Mouse (Mus musculus) 3T3-L1 (cell line): ENCODE data around the gene Gipc3.

Source experiments
- DNase-seq: peaks from one replicate; pipeline ENCODE4 v3.0.0-alpha.2; 2015; ENCODE audit warnings: low read depth, low spot score

The Gipc3 gene

DNA sequence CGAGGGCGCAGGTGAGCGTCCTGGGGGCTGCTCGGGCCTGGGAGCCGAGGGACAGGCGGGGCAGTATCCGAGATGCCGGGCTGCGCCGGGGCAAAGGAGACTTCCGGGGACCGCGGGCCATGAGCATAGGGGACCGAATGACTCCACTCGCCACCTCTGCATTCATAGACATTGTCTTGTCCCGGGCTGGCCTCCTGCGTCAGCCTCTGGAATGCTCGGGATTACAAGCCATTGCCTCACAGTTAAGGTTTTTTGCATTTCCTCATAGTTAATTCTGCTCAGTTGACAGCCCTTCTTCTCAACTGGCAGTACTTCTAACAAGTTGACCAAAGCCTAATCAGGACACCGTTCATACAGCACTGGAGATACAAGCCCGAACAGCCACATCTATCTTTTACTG, 21.6 kb downstream of the Gipc3 start:
- DNase-seq = peak; percentile 55

DNA sequence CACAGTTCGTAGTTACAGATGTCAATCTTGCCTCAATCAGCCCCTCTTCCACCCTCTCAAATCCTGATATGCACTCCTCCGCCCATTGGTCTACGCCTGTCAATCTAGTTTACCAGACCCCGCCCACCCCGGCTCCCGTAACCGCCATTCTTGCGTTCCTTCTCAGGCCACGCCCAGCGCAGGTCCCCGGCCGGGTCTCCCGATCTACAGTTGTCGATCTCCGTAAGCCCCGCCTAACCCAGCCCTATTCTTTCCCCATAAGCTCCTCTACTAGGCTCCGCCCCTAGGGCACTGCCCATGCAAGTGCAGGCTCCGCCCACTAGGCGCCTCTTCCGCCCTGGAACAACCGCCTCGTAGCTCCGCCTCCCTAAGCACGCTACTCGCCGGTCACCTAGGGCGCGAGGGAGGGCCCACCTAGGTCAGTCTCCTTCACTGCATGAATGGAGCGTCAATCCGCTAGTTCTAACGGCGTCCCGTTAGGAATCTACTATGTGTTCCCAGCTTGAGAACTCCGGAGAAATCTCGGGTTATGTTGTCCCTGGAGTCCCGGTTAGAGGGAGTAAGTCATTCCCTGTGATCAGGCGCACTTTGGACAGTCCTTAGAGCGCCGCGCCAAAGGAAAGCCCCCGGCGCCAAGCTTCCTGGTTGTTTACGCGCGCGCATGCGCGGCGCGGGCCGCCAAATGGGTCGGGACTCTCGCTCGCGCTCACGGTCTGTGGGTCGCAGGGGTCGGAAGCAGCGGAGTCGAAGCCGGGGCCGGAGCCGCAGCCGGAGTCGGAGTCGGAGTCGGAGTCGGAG, 22.3 kb downstream of the Gipc3 start, which contains the start of gene Cactin:
Cactin (plus strand) TSS at position 554 of the 798 bp plus-strand sequence.
- DNase-seq = peak; percentile 100

DNA sequence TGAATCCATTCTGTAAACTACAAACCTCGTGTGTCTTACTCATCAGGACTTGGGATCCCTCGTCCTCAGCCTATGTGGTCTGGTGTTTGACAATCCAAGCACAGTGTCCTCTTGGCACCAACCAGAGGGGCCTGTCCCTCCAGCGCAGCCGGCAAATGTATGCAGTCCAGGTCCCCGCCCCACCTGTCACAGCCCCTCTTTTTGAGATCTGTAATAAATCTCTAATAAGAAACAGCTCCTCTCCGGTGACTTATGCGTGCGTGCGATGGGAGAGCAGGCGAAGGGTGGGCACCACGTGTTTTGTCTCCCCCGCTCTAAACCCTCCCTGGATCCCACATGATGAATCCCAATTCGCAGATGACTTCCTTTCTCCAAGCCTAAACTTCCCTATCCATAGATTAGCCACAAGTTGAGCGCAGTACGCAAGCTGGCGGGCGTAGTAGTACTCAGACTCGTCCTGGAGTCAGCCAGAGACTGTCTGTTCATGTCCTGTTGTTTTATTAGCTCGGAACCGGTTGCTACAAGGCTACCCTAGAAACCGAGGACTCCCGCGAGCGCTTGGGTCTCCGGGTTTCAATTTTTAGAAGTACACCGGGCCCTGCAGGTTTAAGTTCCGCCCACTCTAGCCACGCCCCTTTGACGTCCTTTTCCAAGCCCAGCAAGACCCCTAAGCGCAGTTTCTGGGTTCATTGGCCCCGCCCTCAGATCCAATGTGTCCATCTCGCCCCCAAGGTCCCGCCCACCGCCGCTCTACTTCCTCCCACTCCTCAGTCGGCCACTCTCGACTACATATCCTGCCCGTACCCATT, 23.1 kb downstream of the Gipc3 start:
- peak; percentile 100 for DNase-seq

DNA sequence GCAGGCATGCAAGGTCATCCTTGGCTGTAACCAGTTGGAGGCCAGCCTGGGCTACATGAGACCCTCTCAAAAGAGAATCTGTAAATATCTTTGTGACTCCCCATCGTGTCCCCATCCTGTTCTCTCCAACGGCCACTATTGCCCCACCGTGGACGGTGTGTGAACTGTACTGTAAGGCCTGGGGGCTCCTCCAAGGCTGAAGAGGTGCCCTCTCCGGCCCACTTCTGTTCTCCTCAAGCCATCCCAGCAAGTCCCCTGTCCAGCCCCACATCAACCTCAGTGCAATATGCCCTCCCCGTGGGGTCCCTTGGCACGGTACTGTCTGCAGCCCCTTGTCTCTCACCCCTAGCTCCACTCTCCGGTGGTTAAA, 23.8 kb downstream of the Gipc3 start:
- peak; percentile 39 for DNase-seq

DNA sequence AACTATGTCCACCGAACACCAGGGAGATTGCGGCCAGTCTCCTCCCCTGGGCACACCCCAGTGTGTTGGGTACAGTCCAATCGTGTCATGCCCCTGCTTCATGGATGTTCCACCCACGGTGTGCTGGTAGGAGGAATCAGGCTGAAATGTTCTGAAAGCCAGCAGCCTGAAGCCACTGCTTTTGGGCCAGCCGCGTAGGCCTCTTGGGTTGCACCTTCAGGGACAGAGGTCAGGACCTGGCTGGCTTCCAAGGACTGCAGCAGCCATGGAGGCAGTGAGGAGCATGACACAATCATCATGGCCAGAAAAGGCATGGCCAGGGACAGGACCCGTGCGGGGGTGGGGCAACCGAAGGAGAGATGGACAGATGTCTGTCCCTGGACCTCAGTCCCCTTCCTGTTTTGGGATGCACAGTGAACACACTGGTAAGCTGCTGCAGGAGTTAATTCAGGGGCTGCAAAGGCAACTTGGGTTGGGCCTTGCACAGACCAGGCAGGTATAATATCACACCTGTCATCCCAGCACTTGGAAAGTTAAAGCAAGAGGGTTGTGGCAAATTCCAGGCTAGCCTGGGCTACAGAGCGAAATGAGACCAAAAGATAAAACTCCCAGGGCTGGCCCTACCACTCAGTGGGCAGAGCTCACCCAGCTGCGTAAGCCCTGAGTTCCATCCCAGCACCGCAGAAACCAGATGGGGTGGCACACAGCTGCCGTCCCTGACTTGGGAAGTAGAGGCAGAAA, 24.3 kb downstream of the Gipc3 start:
- peak; percentile 52 for DNase-seq

DNA sequence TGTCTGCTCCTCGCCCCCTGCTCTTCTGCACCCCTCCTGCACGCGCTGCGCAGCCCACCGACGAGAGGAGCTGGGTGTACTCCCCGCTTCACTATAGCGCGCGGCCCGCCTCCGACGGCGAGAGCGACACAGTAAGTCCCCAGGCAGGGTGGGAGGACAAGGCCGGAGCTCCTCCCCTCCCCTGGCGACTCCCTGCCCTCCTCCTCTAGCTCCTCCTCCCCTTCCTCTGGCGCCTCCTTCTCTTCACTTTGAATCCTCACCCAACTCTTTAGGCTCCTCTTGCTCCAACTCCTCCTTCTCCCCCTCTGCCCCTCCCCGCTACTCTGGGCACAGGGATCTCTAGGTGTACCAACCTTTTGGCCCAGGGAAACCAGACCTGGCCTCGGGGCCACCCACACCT, 25.8 kb downstream of the Gipc3 start:
- no peak for DNase-seq

DNA sequence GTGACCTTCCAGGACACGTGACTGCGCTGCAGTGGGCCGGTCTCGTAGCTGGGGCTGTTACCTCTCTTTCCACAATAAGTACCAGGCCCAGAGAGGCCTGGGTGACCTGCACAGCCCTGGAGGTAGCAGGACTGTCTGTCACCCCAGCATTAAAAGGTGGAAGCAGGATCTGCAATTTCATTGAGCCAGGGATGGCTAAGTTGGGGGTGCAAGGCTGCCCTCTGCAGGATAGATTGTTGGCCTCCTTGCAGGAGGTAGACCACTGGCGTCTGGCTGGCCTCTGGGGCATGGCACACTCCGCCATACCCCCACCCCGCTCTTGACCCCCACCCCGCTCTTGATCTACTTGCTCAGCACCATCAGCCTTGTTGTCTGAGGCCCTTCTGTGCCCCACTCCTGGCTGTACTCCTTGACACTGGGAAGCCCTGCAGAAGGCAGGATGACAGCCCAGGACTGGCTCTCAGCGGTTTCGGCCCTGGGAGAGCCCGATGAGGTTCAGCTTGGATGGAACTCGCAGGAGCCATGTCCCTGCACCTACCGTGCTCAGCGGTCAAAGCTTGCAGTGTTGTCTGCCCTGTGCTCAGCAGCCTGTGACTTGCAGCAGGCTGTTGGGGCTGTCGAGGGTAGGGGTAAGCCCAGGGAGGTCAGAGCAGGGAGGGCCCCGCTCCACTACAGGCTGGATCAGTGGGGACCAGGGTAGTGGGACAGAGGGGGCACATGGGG, 26.6 kb downstream of the Gipc3 start:
- no peak for DNase-seq

DNA sequence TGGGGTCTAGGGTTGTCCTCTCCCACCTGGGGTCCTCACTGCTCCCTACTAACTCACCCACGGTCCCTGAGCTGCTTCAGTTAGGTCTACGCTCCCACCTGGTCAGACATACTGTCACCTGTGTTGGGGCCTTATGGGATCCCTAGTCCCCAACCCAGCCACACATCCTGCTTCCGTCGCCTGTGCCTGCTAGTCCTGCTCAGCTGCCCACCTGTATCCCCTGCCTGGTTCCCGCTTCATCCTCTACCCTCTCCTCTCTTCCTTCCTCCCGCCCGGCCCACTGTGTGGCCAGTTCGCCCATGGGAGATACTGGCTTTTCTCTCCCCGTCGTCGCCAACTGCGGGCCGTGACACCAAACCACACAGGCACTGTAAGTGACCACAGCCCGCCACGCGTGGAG, 27.5 kb downstream of the Gipc3 start:
- no peak for DNase-seq

DNA sequence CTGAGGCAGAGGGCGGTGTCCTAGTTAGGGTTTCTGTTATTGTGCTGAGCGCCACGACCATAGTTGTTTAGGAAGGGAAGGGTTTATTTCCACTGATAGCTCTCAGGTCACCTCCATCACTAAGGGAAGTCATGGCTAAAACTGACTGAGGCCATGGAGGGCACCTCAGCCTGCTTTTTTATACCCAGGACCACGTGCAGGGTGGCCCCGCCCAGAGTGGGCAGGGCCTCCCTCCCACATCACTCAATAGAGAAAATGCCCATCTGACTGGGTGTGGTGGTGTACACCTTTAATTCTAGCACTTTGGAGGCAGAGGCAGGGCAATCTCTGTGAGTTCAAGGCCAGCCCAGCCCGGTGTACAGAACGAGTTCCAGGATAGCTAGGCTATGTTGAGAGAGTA, 28.9 kb downstream of the Gipc3 start:
- DNase-seq = no peak

DNA sequence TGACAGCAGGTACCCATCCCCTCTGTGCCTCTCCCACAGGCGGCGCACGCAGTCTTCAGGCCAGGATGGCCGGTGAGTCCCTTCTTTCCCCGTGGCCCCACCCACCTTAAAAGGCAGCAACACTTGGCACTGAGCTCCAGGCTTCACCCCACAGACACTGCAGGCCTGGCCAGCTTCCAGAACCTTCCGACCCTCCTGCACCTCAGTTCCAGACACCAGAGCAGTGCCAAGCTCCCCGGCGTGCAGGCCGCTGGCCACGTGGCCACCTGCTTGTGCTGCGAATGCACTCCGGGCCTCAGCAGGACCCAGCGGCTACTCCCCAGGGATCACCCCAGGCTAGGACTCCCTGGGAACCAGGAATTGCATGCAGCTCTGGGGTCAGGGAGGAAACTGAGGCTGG, 29.5 kb downstream of the Gipc3 start:
- no peak for DNase-seq

DNA sequence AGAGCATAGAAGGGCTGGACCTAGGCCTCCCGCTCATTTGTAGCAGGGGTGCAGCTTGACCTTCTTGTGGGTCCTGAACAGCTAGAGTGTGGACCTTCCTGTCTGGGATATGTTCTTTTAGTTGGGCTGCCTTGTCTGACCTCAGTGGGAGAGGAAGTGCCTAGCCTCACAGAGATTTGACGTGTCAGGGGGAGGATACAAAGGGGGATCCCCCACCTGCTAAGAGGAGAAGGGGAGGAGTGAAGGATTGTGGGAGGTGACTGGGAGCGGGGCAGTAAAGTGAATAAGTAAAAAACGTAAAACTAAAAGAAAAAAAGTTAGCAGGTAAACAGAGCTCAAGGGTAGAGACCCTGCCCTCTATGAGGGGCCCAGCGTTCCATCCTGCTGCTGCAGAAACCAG, 33.5 kb downstream of the Gipc3 start:
- no peak for DNase-seq

DNA sequence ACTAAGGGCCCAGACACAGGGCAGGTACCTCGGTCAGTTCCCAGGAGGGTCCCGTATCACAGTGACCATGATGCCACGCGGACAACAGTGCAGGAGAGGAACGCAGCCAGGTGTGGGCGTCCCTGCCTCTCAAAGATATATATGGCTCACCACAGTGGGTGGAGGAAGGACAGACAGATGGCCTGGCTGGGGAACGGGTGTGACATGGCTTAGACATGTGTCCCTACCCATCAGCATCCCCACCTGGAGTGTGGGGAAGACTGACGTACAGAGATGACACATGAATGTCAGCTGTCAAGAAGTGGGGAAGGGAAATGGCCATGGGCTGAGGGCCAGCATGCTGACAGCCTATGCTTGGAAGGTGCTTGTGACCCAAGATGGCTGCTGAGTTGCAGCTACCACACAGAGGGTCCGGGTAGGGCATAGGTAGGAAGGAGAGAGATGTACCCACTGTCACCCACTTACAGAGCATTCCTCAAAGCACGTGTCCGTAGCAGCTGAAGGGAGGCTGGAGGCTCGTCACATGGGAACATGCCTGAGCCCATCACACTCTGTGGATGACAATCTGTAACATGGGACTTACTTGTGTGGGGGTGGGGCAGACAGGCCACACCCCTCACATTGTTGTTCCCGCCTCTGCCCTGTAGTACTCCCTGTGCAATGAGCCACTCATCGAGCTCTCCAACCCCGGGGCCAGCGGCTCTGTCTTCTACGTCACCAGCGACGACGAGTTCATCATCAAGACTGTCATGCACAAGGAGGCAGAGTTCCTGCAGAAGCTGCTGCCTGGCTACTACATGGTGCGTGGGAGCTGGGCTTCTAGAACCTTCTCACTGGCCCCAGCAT, 36.0 kb downstream of the Gipc3 start:
- no peak for DNase-seq

DNA sequence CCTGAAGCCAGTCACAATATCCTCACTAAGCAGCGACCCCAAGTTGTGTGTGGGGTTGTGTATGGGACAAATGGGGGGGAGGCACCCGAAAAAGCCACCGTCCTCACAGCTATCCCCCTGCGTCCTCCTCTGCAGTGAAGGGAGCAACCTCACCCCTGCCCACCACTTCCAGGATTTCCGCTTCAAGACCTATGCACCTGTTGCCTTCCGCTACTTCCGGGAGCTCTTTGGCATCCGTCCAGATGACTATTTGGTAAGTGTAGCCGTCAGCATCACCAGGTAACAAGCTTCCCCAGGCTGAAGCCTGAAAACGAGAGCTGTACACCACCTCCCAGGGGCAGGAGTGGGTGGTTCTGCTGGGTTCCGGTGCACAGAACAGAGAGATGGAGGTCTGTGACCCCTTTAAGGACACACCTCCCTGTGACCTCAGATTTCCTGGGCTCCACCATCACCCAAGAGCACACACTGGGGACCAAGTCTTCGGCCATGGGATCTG, 36.8 kb downstream of the Gipc3 start:
- no peak for DNase-seq

DNA sequence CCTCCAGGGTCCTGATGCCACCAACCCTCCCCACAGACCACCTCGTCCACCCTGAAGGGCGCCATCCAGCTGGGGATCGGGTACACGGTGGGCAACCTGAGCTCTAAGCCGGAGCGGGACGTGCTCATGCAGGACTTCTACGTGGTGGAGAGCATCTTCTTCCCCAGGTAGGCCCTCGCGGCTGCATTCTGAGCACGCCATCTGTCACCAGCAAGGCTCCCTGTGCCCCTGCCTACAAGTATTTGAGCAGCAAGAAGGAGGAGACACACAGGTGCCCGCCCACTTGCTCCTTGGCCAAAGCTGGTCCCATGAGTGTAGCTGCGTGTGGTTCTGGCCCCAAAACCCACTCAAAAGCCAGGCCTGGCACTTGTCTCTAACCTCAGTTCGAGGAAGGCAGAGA, 37.4 kb downstream of the Gipc3 start:
- DNase-seq = no peak

DNA sequence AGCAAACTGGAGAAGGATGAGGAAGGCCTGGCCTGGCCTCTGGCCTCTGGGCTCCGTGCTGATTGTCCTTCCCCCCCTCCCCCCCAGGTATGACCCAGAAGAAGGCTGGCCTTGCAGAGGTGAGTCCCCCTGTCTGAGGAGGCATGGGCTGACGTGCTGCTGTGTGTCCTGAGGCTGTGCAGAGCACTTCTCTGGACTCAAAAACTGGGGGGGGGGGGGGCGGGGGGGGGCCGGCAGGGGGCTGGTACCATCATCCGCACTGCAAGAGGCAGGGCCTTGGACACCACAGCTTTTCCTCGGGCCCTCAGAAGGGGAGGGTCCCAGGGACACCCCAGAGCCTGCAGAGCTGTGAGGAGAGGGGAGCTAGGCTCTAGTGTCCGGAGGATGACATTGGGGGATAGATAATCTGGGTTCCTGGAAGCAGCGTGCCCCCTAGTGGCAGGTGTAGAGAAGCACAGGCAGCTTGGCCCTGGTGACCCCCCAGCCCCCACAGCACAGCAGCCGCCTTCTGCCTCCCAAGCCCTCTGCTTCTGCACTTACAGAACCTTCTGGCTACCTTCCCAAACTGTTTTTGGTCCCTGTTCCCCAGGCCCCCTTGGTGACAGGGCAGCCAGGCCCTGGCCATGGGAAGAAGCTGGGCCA, 38.3 kb downstream of the Gipc3 start:
- DNase-seq = peak; percentile 64

DNA sequence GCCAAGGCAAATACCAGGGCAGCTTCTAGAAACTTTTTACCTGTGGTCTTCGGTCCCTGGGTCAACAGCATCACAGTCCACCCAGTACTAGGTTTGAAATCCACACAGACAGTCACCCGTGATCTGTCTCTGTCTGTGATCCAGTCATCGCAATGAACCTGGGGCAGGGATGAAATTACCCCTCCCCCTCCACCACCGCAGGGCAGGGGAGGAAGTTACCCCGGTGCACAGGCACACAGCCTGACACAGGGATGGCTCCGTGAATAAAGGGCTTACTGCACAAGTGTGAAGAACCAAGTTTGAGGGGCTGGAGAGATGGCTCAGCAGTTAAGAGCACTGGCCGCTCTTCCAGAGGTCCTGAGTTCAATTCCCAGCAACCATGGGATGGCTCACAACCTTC, 39.3 kb downstream of the Gipc3 start:
- DNase-seq = no peak

DNA sequence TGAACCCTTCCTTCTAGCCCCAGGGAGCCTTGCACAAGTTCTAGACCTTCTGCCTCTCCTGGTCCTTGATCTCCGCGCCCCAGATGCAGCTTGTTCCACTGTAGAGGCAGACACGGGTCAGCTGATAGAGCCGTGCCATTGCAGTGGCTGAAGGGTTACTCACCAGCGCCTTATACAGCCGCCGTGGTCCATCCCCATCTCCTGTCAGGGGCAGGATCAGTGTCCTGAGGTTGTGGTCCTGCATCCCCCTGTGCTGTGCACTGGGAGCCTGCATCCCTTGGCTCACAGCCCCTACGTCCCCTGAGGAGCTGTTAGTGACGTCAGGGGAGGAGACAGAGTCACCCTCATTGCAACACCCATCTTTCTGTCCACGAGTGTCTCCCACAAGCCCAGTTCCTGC, 39.8 kb downstream of the Gipc3 start:
- no peak for DNase-seq

DNA sequence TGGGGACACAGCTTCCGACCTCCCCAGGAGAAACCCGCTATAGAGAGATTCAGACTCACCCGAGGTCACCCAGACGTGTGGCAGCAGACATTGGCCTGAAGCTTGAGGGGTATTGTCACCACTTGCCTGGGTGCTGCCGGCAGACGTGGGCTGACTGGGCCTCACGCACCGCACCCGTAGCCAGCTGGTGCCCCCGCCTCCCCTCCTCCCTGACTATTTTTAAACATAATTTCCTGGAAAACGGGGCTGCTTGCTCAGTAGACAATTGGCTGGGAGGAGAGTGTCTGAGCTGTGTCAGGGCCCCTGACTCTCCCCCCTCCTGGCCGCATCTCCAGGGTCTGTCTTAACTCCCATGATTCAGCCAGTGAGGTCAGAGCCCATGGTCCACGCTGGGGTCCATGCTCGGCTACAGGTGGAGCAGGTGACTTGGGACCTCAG, 40.3 kb downstream of the Gipc3 start:
- DNase-seq = no peak

DNA sequence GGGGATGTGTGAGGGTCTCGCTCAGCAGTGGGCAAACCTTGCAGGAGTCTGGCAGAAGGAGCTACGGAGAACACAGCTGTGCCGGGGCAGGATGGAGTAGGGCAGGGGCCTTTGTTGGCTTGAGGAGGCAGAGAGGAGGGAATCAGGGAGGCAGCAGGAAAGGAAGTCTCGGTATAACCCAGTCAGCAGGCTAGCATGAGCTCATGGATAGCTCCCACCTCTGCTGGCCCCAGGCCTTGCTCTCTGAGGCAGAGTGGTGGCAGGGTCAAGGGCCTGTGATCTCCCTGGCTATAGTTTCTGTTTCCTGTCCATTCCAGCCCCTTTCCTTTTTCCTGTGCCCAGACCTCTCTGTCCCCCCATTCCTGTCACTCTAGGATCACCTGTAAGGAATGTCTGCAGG, 40.8 kb downstream of the Gipc3 start:
- no peak for DNase-seq

DNA sequence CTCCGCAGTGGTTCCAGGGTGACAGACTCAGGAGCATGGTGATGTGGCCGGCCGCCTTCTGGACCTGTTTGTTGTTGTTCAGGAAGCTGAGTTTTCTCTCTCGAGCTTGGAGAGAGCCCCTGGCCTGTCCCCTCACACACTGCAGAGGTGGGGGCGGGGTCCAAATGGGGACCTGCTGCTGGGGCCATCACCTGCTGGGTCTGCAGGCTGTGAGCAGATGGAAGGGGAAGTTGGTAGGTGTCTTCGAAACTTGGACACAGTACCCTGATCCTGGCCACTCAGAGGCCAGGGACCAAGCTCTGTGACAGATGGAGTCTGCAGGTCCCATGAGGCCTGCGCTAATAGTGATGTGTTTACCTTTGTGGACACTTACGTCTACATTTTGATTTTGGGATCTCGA, 41.7 kb downstream of the Gipc3 start:
- DNase-seq = no peak
